ENCODE assay signal across 8 mouse cellular contexts in genomic region chr2:151743845-151744244, GRCm38 (mm10). TPM values are rescaled to one million over a fixed set of nuclear protein-coding genes. Genes with fewer than 3 reads are reported as not detected.
DNase-seq lines count a peak whose midpoint lies in the region; ATAC-seq and TF ChIP-seq lines count a peak whose summit lies in the region.

Psmf1 (minus strand) TSS chr2:151744186.

- H3K4me2 ChIP-seq in lung, embryonic 14.5 days: no peak within 1 kb of the TSS
- no peak within 1 kb of the TSS for H3K4me2 ChIP-seq in embryonic facial prominence, embryonic 11.5 days (ENCODE audit: low read depth, low read length)
- H3K4me2 ChIP-seq in midbrain, embryonic 13.5 days (replicated peaks): no peak within 1 kb of the TSS

- no peak for TF ChIP-seq CTCF in lung, embryonic 14.5 days (IDR thresholded peaks at IDR 0.05; ENCODE audit: low read depth)

- H3K9ac ChIP-seq in lung, embryonic 14.5 days: no peak within 1 kb of the TSS
- no peak within 1 kb of the TSS for H3K9ac ChIP-seq in embryonic facial prominence, embryonic 11.5 days (replicated peaks; ENCODE audit: low read length)
- no peak within 1 kb of the TSS for H3K9ac ChIP-seq in midbrain, embryonic 13.5 days (replicated peaks)

- H3K4me1 ChIP-seq in lung, embryonic 14.5 days (ENCODE audit: insufficient read depth): peaks cover 4% of the 10 kb centered on the region; the same call in 1 of the 2 replicates
- no peaks in the 10 kb centered on the region; the same call in 1 of the 2 replicates for H3K4me1 ChIP-seq in embryonic facial prominence, embryonic 11.5 days (ENCODE audit: control insufficient read depth, insufficient read depth, low read length)
- peaks cover 20% of the 10 kb centered on the region for H3K4me1 ChIP-seq in heart, embryonic 10.5 days
- H3K4me1 ChIP-seq in midbrain, embryonic 13.5 days (replicated peaks): peaks cover 24% of the 10 kb centered on the region

- no peak within 1 kb of the TSS for H3K27ac ChIP-seq in lung, embryonic 14.5 days (ENCODE audit: low read depth)
- no peak within 1 kb of the TSS for H3K27ac ChIP-seq in embryonic facial prominence, embryonic 11.5 days (replicated peaks; ENCODE audit: low read depth, low read length)
- no peak within 1 kb of the TSS for H3K27ac ChIP-seq in heart, embryonic 10.5 days
- H3K27ac ChIP-seq in midbrain, embryonic 13.5 days: no peak within 1 kb of the TSS

- ATAC-seq in lung, embryonic 14.5 days (ENCODE audit: insufficient read depth): no peak
- ATAC-seq in embryonic facial prominence, embryonic 11.5 days (replicated peaks; ENCODE audit: insufficient number of reproducible peaks, low FRiP score, low TSS enrichment, low read depth): no peak
- no peak for ATAC-seq in midbrain, embryonic 13.5 days

- no peaks in the 10 kb centered on the region for H3K36me3 ChIP-seq in lung, embryonic 14.5 days (ENCODE audit: insufficient read depth)
- H3K36me3 ChIP-seq in embryonic facial prominence, embryonic 11.5 days (replicated peaks; ENCODE audit: control insufficient read depth, insufficient read depth, low read depth, low read length): no peaks in the 10 kb centered on the region
- H3K36me3 ChIP-seq in heart, embryonic 10.5 days: no peaks in the 10 kb centered on the region
- no peaks in the 10 kb centered on the region for H3K36me3 ChIP-seq in midbrain, embryonic 13.5 days

- no peaks in the 10 kb centered on the region for H3K9me3 ChIP-seq in lung, embryonic 14.5 days (ENCODE audit: low read depth, low read length)
- no peaks in the 10 kb centered on the region for H3K9me3 ChIP-seq in embryonic facial prominence, embryonic 11.5 days (replicated peaks; ENCODE audit: control insufficient read depth, low read length)
- H3K9me3 ChIP-seq in heart, embryonic 10.5 days: no peaks in the 10 kb centered on the region
- no peaks in the 10 kb centered on the region for H3K9me3 ChIP-seq in midbrain, embryonic 13.5 days

- no peak for DNase-seq in lung, embryonic 14.5 days
- no peak for DNase-seq in lung, postnatal 10 days
- DNase-seq in embryonic facial prominence, embryonic 11.5 days (ENCODE audit: low spot score): no peak
- no peak for DNase-seq in heart, embryonic 10.5 days (ENCODE audit: low spot score)
- no peak for DNase-seq in layer of hippocampus, postnatal 25 days (ENCODE audit: extremely low spot score in 1 of 2, low spot score in 1 of 2)
- DNase-seq in MN1 (ENCODE audit: low spot score): no peak
- DNase-seq in spleen, postnatal 14 days (ENCODE audit: low spot score in 2 of 2): no peak

- H3K27me3 ChIP-seq in lung, embryonic 14.5 days (ENCODE audit: insufficient read depth, low read length): no peaks in the 10 kb centered on the region
- no peaks in the 10 kb centered on the region for H3K27me3 ChIP-seq in embryonic facial prominence, embryonic 11.5 days (ENCODE audit: control insufficient read depth, insufficient read depth, low read length)
- H3K27me3 ChIP-seq in heart, embryonic 10.5 days (ENCODE audit: insufficient read depth, poor library complexity, severe bottlenecking): peaks cover 13% of the 10 kb centered on the region; the same call in 1 of the 2 replicates
- H3K27me3 ChIP-seq in midbrain, embryonic 13.5 days: peaks cover 20% of the 10 kb centered on the region

- no peak within 1 kb of the TSS for H3K4me3 ChIP-seq in lung, embryonic 14.5 days (ENCODE audit: low read depth, low read length)
- H3K4me3 ChIP-seq in embryonic facial prominence, embryonic 11.5 days (ENCODE audit: low read depth, low read length): no peak within 1 kb of the TSS
- no peak within 1 kb of the TSS for H3K4me3 ChIP-seq in heart, embryonic 10.5 days
- H3K4me3 ChIP-seq in midbrain, embryonic 13.5 days (replicated peaks): no peak within 1 kb of the TSS

RNA-seq across cellular contexts. Expression of gene Psmf1, which starts in this region (rescaled TPM):
- polyA plus RNA-seq in lung, embryonic 14.5 days (2014; fragmentation: Nextera tagmentation; extraction: Ambion mirVana): 41.3 and 42.1 TPM in 2 replicates
- 45.8 and 46.8 TPM in 2 replicates for polyA plus RNA-seq in embryonic facial prominence, embryonic 11.5 days (2014; fragmentation: Nextera tagmentation; extraction: Ambion mirVana)
- 37.2 and 43.1 TPM in 2 replicates for polyA plus RNA-seq in heart, embryonic 10.5 days (2016; fragmentation: Nextera tagmentation; extraction: Ambion mirVana)
- total RNA-seq in layer of hippocampus, postnatal 25 days (2021): 10 to 100 TPM; 33.3 to 34.0 TPM
- 58.2 and 60.8 TPM in 2 replicates for polyA plus RNA-seq in midbrain, embryonic 13.5 days (2015; fragmentation: Nextera tagmentation; extraction: Ambion mirVana)
